Mouse (Mus musculus): ENCODE results near the gene Rab5b. TPM values are rescaled to one million over a fixed set of nuclear protein-coding genes. Genes with fewer than 3 reads are reported as not detected.

The Rab5b gene
- total and polyA plus RNA-seq, 2 experiments, result 74.0 to 80.5 TPM

DNA sequence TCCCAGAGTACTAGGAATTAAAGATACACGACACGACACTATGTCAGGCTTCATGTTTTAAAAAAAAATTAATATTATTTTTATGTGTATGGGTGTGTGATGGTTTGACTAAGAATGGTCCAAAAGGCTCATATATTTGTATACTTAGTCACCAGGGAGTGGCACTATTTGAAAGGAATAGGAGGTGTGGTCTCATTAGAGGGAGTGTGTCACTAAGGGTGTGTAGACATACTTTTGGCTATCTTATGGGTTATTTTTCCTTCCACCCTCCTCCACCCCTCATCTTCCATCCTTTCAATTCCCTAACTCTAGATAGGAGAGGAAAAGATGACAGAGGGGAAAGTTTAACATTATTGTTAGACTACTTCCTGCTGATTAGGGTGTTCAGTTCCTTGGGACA lies 30.3 kb downstream of the Rab5b start:
- Histone ChIP-seq H3K79me2 (ENCODE audit: control insufficient read depth, insufficient read depth, low read length) (no peaks in the 10 kb centered on the region), H3K9ac (ENCODE audit: low read depth, low read length) (no peak overlapping the region), H3K27me3 (ENCODE audit: control insufficient read depth, insufficient read depth, low read length) (no peaks in the 10 kb centered on the region), H3K36me3 (ENCODE audit: control insufficient read depth, insufficient read depth, low read length) (no peaks in the 10 kb centered on the region), H3K27ac (replicated peaks; ENCODE audit: insufficient read depth, low read depth, low read length) (no peak overlapping the region), H3K4me1 (ENCODE audit: control insufficient read depth, insufficient read depth, low read length) (peaks cover 2% of the 10 kb centered on the region; the same call in 1 of the 2 replicates), H3K4me3 (ENCODE audit: insufficient read depth, low read depth, low read length) (no peak overlapping the region)
- 96% methylated on average over 2 of the region's 2 CpGs for WGBS
- no peak for TF ChIP-seq CTCF (IDR thresholded peaks at IDR 0.05; ENCODE audit: low read depth, low read length)
- no peak for TF ChIP-seq POLR2A (IDR thresholded peaks at IDR 0.05; ENCODE audit: extremely low read depth, insufficient read depth, low read length)
- DNase-seq (ENCODE audit: extremely low read depth, low read depth, low spot score), result no peak

DNA sequence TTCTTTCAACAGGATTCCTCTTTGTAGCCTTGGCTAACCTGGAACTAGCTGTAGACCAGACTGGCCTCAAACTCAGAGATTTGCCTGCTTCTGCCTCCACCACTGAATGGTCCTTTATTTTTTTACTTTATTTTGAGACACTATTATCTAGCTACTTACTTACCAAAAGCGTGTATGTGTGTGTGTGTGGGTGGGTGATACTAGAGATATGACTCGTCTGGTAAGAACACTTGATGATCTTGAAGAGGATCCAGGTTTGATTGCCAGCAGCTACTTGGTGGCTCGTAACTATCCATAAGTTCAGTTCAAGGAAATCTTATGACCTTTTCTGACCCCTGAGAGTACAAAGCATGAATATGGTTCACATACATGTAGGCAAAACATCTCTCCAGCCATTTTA lies 30.8 kb downstream of the Rab5b start:
- no peak for TF ChIP-seq POLR2A (IDR thresholded peaks at IDR 0.05; ENCODE audit: extremely low read depth, insufficient read depth, low read length)
- TF ChIP-seq CTCF (IDR thresholded peaks at IDR 0.05; ENCODE audit: low read depth, low read length), result no peak
- no peak overlapping the region for H3K4me3 ChIP-seq (ENCODE audit: insufficient read depth, low read depth, low read length)
- WGBS, result 83% methylated on average over 3 of the region's 3 CpGs
- H3K79me2 ChIP-seq (ENCODE audit: control insufficient read depth, insufficient read depth, low read length), result no peaks in the 10 kb centered on the region
- no peaks in the 10 kb centered on the region for H3K36me3 ChIP-seq (ENCODE audit: control insufficient read depth, insufficient read depth, low read length)
- peaks cover 2% of the 10 kb centered on the region; the same call in 1 of the 2 replicates for H3K4me1 ChIP-seq (ENCODE audit: control insufficient read depth, insufficient read depth, low read length)
- DNase-seq (ENCODE audit: extremely low read depth, low read depth, low spot score), result no peak
- H3K9ac ChIP-seq (ENCODE audit: low read depth, low read length), result no peak overlapping the region
- H3K27me3 ChIP-seq (ENCODE audit: control insufficient read depth, insufficient read depth, low read length), result no peaks in the 10 kb centered on the region
- no peak overlapping the region for H3K27ac ChIP-seq (replicated peaks; ENCODE audit: insufficient read depth, low read depth, low read length)

DNA sequence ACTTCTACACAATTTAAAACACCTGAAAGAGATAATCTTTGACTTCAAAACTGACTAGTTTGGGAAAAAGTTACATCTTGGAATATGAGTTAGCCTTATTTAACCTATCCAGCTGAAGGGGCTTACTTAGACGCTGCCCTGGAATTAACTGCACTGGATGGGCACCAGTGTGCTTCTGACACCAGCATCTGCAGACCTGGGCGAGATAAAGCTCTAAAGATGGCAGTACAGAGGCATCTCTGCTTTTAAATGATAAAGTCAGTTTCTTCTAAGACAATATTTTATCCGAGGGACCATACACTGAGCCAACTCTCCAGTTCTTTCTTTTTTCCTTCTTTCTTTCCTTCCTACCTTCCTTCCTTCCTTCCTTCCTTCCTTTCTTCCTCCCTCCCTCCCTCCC lies 31.3 kb downstream of the Rab5b start:
- H3K36me3 ChIP-seq (ENCODE audit: control insufficient read depth, insufficient read depth, low read length), result no peaks in the 10 kb centered on the region
- TF ChIP-seq CTCF (IDR thresholded peaks at IDR 0.05; ENCODE audit: low read depth, low read length) (no peak), POLR2A (IDR thresholded peaks at IDR 0.05; ENCODE audit: extremely low read depth, insufficient read depth, low read length) (no peak)
- H3K4me1 ChIP-seq (ENCODE audit: control insufficient read depth, insufficient read depth, low read length), result peaks cover 2% of the 10 kb centered on the region; the same call in 1 of the 2 replicates
- H3K79me2 ChIP-seq (ENCODE audit: control insufficient read depth, insufficient read depth, low read length), result no peaks in the 10 kb centered on the region
- H3K27me3 ChIP-seq (ENCODE audit: control insufficient read depth, insufficient read depth, low read length), result no peaks in the 10 kb centered on the region
- no peak overlapping the region for H3K9ac ChIP-seq (ENCODE audit: low read depth, low read length)
- WGBS, result 83% methylated on average over 3 of the region's 3 CpGs
- H3K4me3 ChIP-seq (ENCODE audit: insufficient read depth, low read depth, low read length), result no peak overlapping the region
- no peak overlapping the region for H3K27ac ChIP-seq (replicated peaks; ENCODE audit: insufficient read depth, low read depth, low read length)
- no peak for DNase-seq (ENCODE audit: extremely low read depth, low read depth, low spot score)

DNA sequence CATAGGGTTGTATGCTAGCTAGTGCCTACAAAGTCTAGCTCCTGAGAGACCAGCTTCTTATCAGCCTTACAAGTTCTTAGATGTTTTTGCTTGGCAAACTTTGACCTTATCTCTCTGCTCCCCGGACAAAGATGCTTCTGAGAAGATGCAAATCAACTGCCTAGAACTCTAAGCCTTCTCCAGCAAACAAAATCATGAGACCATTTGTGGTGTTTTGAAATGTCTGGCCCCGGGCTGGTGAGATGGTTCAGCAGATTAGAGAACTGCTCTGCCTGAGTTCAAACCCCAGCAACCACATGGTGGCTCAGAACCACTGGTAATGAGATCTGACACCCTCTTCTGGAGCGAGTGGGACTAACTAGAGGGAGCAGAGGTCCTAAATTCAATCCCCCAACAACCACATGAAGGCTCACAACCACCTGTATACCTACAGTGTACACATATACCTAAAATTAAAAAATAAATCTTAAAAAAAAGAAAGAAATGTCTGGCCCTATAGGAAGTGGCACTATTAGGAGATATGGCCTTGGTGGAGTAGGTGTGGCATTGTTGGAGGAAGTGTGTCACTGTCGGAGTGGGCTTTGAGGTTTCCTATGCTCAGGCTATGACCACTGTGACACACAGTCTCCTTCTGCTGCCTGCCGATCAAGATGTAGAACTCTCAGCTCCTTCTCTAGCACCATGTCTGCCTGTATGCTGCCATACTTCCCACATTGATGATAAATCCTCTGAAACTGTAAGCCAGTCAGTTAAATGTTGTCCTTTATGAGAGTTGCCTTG lies 32.4 kb downstream of the Rab5b start:
- no peaks in the 10 kb centered on the region for H3K36me3 ChIP-seq (ENCODE audit: control insufficient read depth, insufficient read depth, low read length)
- WGBS, result 64% methylated on average over 5 of the region's 5 CpGs
- H3K4me3 ChIP-seq (ENCODE audit: insufficient read depth, low read depth, low read length), result no peak overlapping the region
- H3K79me2 ChIP-seq (ENCODE audit: control insufficient read depth, insufficient read depth, low read length), result no peaks in the 10 kb centered on the region
- no peaks in the 10 kb centered on the region for H3K27me3 ChIP-seq (ENCODE audit: control insufficient read depth, insufficient read depth, low read length)
- H3K4me1 ChIP-seq (ENCODE audit: control insufficient read depth, insufficient read depth, low read length), result no peaks in the 10 kb centered on the region
- no peak overlapping the region for H3K27ac ChIP-seq (replicated peaks; ENCODE audit: insufficient read depth, low read depth, low read length)
- no peak overlapping the region for H3K9ac ChIP-seq (ENCODE audit: low read depth, low read length)
- DNase-seq (ENCODE audit: extremely low read depth, low read depth, low spot score), result no peak
- TF ChIP-seq POLR2A (IDR thresholded peaks at IDR 0.05; ENCODE audit: extremely low read depth, insufficient read depth, low read length) (no peak), CTCF (IDR thresholded peaks at IDR 0.05; ENCODE audit: low read depth, low read length) (no peak)

DNA sequence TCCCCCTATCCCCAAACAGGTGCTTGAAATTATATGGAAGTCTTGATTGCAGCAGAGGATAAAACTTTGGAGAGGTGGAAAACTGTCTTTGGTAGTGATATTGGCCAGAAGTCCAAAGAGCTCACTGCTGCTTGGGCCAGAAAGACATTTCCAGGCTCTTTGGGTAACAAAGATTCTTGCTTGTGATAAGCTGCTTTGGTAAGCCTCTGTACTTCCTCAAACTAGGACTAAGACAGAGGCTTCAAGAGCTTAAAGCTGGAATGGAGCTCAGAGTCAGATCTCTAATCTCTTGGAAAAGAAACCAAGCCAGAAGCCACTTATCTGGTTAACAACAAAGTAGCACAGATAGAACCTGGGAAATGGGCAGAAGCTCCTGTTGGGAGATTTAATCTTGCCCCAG lies 33.6 kb downstream of the Rab5b start:
- Histone ChIP-seq H3K27ac (replicated peaks; ENCODE audit: insufficient read depth, low read depth, low read length) (no peak overlapping the region), H3K79me2 (ENCODE audit: control insufficient read depth, insufficient read depth, low read length) (no peaks in the 10 kb centered on the region), H3K36me3 (ENCODE audit: control insufficient read depth, insufficient read depth, low read length) (no peaks in the 10 kb centered on the region), H3K9ac (ENCODE audit: low read depth, low read length) (no peak overlapping the region), H3K4me3 (ENCODE audit: insufficient read depth, low read depth, low read length) (no peak overlapping the region), H3K4me1 (ENCODE audit: control insufficient read depth, insufficient read depth, low read length) (no peaks in the 10 kb centered on the region), H3K27me3 (ENCODE audit: control insufficient read depth, insufficient read depth, low read length) (no peaks in the 10 kb centered on the region)
- no peak for DNase-seq (ENCODE audit: extremely low read depth, low read depth, low spot score)
- TF ChIP-seq POLR2A (IDR thresholded peaks at IDR 0.05; ENCODE audit: extremely low read depth, insufficient read depth, low read length) (no peak), CTCF (IDR thresholded peaks at IDR 0.05; ENCODE audit: low read depth, low read length) (no peak)

DNA sequence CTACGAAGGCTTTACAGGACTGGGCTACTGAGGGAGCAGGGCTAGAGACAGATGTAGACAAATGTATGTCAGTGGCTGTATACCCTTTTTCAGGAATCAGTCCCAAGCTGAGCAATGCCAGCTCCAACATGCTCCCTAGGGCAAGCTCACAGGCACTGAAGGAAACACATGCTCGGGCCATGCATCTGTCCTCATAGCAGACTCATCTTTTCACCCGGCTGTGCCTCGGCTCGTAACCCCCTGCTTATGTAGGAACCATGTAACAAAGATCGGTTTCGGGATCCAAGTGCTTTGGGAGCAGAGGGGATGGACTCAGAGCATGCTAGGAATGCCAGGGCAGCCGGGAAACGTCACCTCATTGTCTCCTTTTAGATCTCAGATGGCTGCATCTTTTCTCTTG lies 36.6 kb downstream of the Rab5b start:
- no peaks in the 10 kb centered on the region for H3K79me2 ChIP-seq (ENCODE audit: control insufficient read depth, insufficient read depth, low read length)
- TF ChIP-seq POLR2A (IDR thresholded peaks at IDR 0.05; ENCODE audit: extremely low read depth, insufficient read depth, low read length), result no peak
- no peak for TF ChIP-seq CTCF (IDR thresholded peaks at IDR 0.05; ENCODE audit: low read depth, low read length)
- H3K9ac ChIP-seq (ENCODE audit: low read depth, low read length), result no peak overlapping the region
- no peak for DNase-seq (ENCODE audit: extremely low read depth, low read depth, low spot score)
- no peaks in the 10 kb centered on the region for H3K36me3 ChIP-seq (ENCODE audit: control insufficient read depth, insufficient read depth, low read length)
- no peak overlapping the region for H3K27ac ChIP-seq (replicated peaks; ENCODE audit: insufficient read depth, low read depth, low read length)
- peaks cover 9% of the 10 kb centered on the region for H3K4me1 ChIP-seq (ENCODE audit: control insufficient read depth, insufficient read depth, low read length)
- 83% methylated on average over 9 of the region's 9 CpGs for WGBS
- H3K4me3 ChIP-seq (ENCODE audit: insufficient read depth, low read depth, low read length), result no peak overlapping the region
- H3K27me3 ChIP-seq (ENCODE audit: control insufficient read depth, insufficient read depth, low read length), result no peaks in the 10 kb centered on the region

Measured in liver, adult 2 months (tissue).